Mouse (Mus musculus) limb, embryonic 12.5 days (tissue): Measurements from ENCODE around the gene Gfm2. TPM values are rescaled to one million over a fixed set of nuclear protein-coding genes. Genes with fewer than 3 reads are reported as not detected.
"Not testable (repeated sequence)": the region's sequence is repeated elsewhere in the genome, so short reads cannot be mapped to it uniquely, and the experiment has no call there.

Source experiments
- ATAC-seq: fragments of 200-750 bp; cut with Nextera tagmentation; 2 replicates; pipeline ENCODE4 v1.8.0; 2017; ENCODE audit warnings: low read depth, moderate TSS enrichment; ENCODE audit not compliant: insufficient number of reproducible peaks, insufficient read depth, low FRiP score, low TSS enrichment
- H3K27ac ChIP-seq: fragments of 300-500 bp; sonication (generic); 2 replicates; pipeline ENCODE4 v1.5.1; 2016; ENCODE audit warnings: mild to moderate bottlenecking, moderate library complexity
- H3K27me3 ChIP-seq: fragments of 300-500 bp; sonication (generic); 2 replicates; pipeline ENCODE4 v1.6.1; 2016; ENCODE audit warnings: mild to moderate bottlenecking, moderate library complexity
- H3K36me3 ChIP-seq: fragments of 300-500 bp; sonication (generic); 2 replicates; pipeline ENCODE4 v1.6.1; 2016; ENCODE audit warnings: mild to moderate bottlenecking, moderate library complexity
- H3K4me1 ChIP-seq: fragments of 300-500 bp; sonication (generic); replicated peaks from 2 replicates; pipeline ENCODE4 v1.6.1; 2016
- H3K4me2 ChIP-seq: fragments of 300-500 bp; sonication (generic); 2 replicates; pipeline ENCODE4 v1.6.1; 2016; ENCODE audit warnings: mild to moderate bottlenecking, moderate library complexity
- H3K4me3 ChIP-seq: fragments of 300-500 bp; sonication (generic); replicated peaks from 2 replicates; pipeline ENCODE4 v1.5.1; 2016; ENCODE audit warnings: mild to moderate bottlenecking
- H3K9ac ChIP-seq: fragments of 300-500 bp; sonication (generic); replicated peaks from 2 replicates; pipeline ENCODE4 v1.6.1; 2016; ENCODE audit warnings: mild to moderate bottlenecking, moderate library complexity
- H3K9me3 ChIP-seq: fragments of 300-500 bp; sonication (generic); 2 replicates; pipeline ENCODE4 v1.6.1; 2016; ENCODE audit warnings: mild to moderate bottlenecking, moderate library complexity
- WGBS: fragments of 180-500 bp; shearing (Covaris S2); methylation state at CpG from one replicate; pipeline ENCODE4 v1.1.7; 2016; 5-methylcytosine and 5-hydroxymethylcytosine counted together
- polyA plus RNA-seq: library from polyadenylated mRNA; unstranded; fragments of >200 nt; fragmentation: Nextera tagmentation; extraction: Ambion mirVana; gene quantifications from 2 replicates; pipeline ENCODE4 v1.2.1, GENCODE M21; 2016

Gene Gfm2
- polyA plus RNA-seq = 35.3 and 39.3 TPM in 2 replicates

DNA sequence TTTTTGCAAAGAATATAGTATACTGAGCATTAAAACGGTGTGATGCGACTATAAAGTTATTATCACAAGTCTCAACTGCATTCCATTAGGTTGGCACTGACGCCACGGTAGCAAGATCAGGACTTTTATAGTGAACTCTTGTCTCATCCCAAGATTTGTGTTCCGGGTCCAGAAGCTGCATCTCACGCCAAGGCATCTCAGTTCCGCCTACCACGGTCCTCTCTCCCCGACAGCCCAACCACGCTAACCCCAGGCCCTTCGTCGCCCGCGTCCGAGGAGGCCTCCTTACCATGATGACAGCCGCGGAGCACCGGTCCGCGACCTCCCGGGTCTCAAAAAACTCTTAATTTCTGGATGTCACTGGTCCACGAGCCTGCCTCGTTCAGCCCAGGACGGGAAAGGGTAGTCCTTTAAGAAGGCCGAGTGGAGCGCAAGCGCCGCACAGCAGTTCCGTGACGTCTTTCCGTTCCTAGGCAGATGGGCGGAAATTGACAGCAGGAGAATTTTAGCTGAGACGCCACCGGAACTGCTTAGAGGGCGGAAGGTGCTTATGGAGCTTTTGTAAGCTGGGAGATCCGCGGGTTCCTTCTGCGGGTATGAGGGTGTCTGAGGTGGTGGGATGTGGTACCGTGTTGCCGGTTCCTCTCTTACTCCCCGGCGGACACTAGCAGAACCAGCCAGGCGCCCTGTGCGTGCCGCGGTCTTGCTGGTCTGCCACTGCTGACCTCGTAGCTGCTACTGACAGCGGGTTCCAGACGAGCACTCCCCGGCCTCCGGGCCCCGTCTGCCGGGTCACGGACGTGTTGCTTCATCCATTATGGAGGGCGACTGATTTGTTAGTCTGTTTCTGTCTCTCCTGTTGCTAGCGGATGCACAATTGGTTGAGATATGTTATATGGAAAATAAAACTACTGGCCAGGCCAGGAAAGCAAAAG, at the start of gene Gfm2, which contains the start of gene Nsa2:
Gene Gfm2 (plus strand): TSS at position 472 of the 935 bp plus-strand sequence.
Gene Nsa2 (minus strand): TSS at position 472 of the 935 bp plus-strand sequence.
- H3K4me3 ChIP-seq = peak within 1 kb of the TSS; percentile 84
- peak; percentile 91 for ATAC-seq
- peak within 1 kb of the TSS; percentile 73; the same call in 1 of the 2 replicates for H3K27ac ChIP-seq
- H3K4me2 ChIP-seq = peak within 1 kb of the TSS; percentile 65
- peak within 1 kb of the TSS; percentile 82 for H3K9ac ChIP-seq
- under 1% methylated on average over 57 of the region's 57 CpGs for WGBS
- H3K4me1 ChIP-seq = peaks cover 6% of the 10 kb centered on the region; the same call in 1 of the 2 replicates
- peaks cover 29% of the 10 kb centered on the region for H3K36me3 ChIP-seq
- no peaks in the 10 kb centered on the region for H3K27me3 ChIP-seq
- no peaks in the 10 kb centered on the region for H3K9me3 ChIP-seq

DNA sequence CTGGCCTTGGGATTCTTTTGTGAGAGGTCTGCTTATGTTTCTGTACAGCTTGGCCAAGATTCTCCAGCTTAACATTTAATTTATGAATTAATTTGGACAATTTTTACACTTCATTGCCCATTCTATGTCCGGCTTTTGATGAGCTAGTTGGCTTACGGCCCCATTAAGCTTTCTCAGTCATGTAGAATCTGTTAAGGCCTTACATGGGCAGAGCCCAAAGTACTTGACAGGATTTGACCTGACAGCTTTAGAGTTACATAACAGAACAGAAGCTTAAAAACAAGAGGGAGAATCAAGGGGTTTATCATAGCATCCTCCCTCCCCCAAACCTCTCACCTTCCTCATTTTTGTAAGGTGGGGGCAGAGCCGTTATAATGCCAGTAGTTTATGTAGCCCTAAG, 49.6 kb upstream of the Gfm2 start:
- no peak overlapping the region for H3K27ac ChIP-seq
- H3K36me3 ChIP-seq = no peaks in the 10 kb centered on the region
- no peaks in the 10 kb centered on the region for H3K27me3 ChIP-seq
- no peak overlapping the region for H3K4me2 ChIP-seq
- H3K9ac ChIP-seq = no peak overlapping the region
- no peaks in the 10 kb centered on the region for H3K4me1 ChIP-seq
- 91% methylated on average over 3 of the region's 3 CpGs for WGBS
- ATAC-seq = no peak
- no peak overlapping the region for H3K4me3 ChIP-seq
- no peaks in the 10 kb centered on the region for H3K9me3 ChIP-seq

DNA sequence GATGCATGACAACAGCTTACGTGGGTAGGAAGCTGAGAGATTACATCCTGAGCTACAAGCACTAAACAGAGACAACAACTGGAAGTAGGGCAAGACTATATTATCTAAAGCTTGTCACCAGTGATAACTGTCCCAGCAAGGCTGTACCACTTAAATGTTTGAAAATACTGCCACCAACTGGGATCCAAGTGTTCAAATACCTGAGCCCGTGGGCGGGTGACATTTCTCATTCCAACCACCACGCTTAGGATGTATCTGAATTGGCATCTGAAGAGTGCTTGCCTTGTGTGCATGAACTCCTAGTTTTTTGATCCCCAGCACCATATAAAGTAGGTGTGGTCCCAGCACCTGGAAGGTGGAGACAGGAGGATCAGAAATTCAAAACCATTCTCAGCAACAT, 42.0 kb upstream of the Gfm2 start:
- no peak overlapping the region for H3K27ac ChIP-seq
- H3K9ac ChIP-seq = no peak overlapping the region
- H3K4me3 ChIP-seq = no peak overlapping the region
- H3K4me1 ChIP-seq = no peaks in the 10 kb centered on the region
- no peak overlapping the region for H3K4me2 ChIP-seq
- ATAC-seq = no peak
- 91% methylated on average over 4 of the region's 4 CpGs for WGBS
- peaks cover 2% of the 10 kb centered on the region; the same call in 1 of the 2 replicates for H3K36me3 ChIP-seq
- no peaks in the 10 kb centered on the region for H3K9me3 ChIP-seq
- H3K27me3 ChIP-seq = no peaks in the 10 kb centered on the region

DNA sequence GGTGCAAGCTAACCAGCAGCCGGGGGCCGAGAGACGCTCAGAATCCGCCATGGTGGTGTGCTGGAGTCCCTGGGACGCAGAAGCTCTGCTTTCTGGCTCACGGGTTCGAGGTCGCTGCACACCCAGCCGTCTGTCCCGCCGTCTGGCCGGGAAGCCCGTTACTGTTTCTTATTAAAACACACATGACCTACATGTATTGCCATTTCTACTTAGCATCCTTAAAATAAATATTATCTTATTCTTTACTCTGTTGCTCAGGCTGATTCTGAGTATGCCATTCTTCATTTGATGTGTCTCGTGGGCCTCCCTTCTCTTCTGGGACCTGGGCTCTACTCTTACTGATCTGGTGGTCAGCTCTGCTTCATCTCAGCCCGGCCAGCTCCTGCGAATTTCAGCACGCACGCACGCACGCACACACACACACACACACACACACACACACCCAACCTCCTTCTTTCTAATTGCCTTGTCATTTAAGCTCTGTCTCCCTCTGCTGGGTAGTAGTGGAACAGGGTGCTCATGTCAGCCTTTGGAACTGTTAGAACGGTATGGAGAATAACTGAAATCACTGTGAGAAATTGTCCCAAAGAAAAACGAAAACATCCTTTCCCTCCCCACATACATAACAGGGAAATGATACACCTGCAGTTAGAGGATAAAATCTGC, 38.4 kb upstream of the Gfm2 start, which contains the start of gene Gm6169:
Gene Gm6169 (minus strand): TSS at position 51 of the 666 bp plus-strand sequence.
- Histone ChIP-seq H3K9me3 (no peaks in the 10 kb centered on the region), H3K27me3 (no peaks in the 10 kb centered on the region), H3K9ac (no peak within 1 kb of the TSS), H3K36me3 (peaks cover 2% of the 10 kb centered on the region; the same call in 1 of the 2 replicates), H3K4me3 (no peak within 1 kb of the TSS), H3K4me2 (no peak within 1 kb of the TSS), H3K27ac (no peak within 1 kb of the TSS), H3K4me1 (no peaks in the 10 kb centered on the region)
- ATAC-seq = no peak
- WGBS = 82% methylated on average over 22 of the region's 22 CpGs

DNA sequence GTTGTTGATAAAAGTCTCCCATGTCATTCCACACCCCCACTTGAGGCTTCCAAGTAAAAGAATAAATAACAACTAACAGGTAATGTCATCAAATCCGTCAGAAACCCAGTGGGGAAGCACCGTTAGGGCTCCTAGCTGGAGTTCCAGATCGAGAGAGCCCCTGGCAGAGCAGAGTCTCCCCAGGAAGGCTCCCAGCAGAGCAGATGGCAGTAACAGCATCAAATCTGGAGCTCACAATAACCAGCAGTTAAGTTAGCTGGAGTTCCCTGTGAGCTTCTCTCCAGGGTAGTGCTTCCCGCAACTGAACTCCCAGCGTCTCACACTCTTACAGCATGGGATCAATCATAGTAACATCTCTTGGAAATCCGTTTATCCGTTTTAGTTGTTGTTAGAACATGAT, 32.7 kb upstream of the Gfm2 start:
- no peaks in the 10 kb centered on the region for H3K4me1 ChIP-seq

DNA sequence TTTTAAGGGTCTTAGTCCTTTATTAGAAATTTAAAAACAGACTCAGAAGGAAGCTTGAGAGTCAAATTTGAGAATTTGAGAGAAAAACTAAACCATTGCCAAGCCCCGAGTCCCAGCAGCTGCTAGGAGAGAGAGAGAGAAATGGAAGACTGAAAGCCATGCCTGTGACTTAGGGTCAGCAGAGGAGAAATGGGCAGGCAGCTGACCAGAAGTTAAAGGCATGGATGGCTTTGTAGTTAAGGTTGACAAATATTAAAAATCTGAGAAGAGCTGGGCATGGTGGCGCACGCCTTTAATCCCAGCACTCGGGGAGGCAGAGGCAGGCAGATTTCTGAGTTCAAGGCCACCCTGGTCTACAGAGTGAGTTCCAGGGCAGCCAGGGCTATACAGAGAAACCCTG, 30.0 kb upstream of the Gfm2 start:
- not testable (repeated sequence) for H3K27ac ChIP-seq, H3K9ac ChIP-seq, ATAC-seq, H3K27me3 ChIP-seq, H3K4me2 ChIP-seq, H3K9me3 ChIP-seq, H3K4me3 ChIP-seq, H3K4me1 ChIP-seq
- peaks cover 11% of the 10 kb centered on the region for H3K36me3 ChIP-seq
- WGBS = 92% methylated on average over 4 of the region's 4 CpGs

More for the DNA sequence above, 32.7 kb upstream of the Gfm2 start:
- Histone ChIP-seq H3K27me3 (no peaks in the 10 kb centered on the region), H3K36me3 (peaks cover 3% of the 10 kb centered on the region; the same call in 1 of the 2 replicates), H3K4me2 (no peak overlapping the region), H3K4me3 (no peak overlapping the region), H3K9me3 (no peaks in the 10 kb centered on the region), H3K27ac (no peak overlapping the region), H3K9ac (no peak overlapping the region)
- ATAC-seq = no peak
- 79% methylated on average over 7 of the region's 7 CpGs for WGBS

DNA sequence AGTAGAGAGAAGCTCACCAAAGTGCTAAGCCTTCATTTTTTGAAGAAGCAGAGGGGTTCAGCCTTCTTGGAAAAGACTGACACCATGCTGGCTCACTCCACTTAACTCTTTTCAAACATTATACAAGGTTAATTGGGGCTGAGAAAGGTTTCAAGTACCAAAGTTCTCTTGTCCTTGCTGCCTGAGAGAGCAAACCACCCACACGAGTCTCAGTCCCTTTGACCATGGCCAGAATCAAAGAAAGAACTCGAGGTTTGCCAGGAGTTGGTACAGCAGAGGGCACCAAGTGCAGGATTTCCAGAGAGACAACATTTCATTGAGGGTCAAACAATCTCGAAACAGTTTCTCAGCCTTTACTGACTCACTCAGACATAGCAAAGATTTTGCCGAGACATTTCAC, 28.7 kb upstream of the Gfm2 start:
- no peak for ATAC-seq
- peaks cover 14% of the 10 kb centered on the region for H3K36me3 ChIP-seq
- H3K27me3 ChIP-seq = no peaks in the 10 kb centered on the region
- no peaks in the 10 kb centered on the region for H3K4me1 ChIP-seq
- no peak overlapping the region for H3K27ac ChIP-seq
- H3K4me3 ChIP-seq = no peak overlapping the region
- H3K4me2 ChIP-seq = no peak overlapping the region
- 88% methylated on average over 4 of the region's 4 CpGs for WGBS
- no peaks in the 10 kb centered on the region for H3K9me3 ChIP-seq
- no peak overlapping the region for H3K9ac ChIP-seq

DNA sequence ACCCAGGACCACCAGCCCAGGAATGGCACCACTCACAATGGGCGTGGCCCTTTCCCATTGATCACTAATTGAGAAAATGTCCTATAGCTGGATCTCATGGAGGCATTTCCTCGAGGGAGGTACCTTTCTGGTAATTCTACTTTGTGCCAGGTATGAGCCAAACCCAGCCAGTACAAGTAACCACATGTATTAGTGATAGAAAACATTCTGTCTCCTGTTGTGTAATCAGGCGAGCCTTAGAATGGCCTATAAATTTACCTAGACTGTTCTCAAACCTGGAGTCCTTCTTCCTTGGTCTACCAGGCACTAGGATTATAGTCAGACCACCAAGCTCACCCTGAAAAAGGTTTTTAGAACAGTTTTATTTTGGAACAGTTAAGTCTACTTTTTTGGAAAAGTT, 16.4 kb upstream of the Gfm2 start:
- Histone ChIP-seq H3K9ac (no peak overlapping the region), H3K36me3 (peaks cover 21% of the 10 kb centered on the region; the same call in 1 of the 2 replicates), H3K27ac (no peak overlapping the region), H3K9me3 (no peaks in the 10 kb centered on the region), H3K4me3 (no peak overlapping the region), H3K4me2 (no peak overlapping the region), H3K27me3 (no peaks in the 10 kb centered on the region), H3K4me1 (no peaks in the 10 kb centered on the region)
- WGBS = 81% methylated on average over 3 of the region's 3 CpGs
- no peak for ATAC-seq

DNA sequence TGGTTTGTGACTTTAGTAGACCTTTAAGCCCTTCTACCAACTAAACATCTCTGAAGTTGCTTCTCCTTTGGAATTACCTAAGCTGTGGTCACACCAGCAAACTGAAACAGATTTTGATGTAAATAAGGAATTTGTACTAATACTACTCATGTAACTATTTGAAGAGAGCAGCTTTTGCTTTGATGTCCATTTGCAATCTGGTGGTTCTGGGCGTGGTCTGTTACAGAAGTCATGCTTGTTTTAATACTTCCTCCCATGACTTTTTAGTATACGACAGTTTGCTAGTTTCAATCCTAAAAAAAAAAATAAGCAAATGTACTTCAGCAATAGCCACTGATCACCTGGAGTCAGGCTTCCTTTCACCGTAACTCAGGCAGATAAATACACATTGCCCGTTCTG, 8.1 kb upstream of the Gfm2 start:
- ATAC-seq = not testable (repeated sequence)
- 94% methylated on average over 4 of the region's 4 CpGs for WGBS

DNA sequence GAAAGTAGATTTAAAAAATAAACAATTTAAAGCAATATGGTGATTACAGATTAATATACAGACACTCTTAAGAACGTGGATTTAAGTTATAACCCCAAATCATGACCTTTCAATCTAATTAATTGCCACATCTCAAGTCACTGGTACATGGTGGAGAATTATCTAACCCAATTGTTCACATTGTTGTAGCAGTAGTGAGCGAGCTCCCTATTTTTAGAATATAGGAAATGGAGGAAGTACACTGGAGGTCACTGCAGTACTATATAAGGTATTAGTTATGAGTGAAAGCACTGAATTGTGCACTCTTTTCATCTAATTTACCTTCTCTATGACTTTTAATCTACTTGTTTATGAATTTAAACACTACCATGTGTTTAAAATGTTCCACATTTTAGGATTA, 7.3 kb upstream of the Gfm2 start:
- WGBS = no CpG with 5 or more reads among the region's 2 CpGs
- not testable (repeated sequence) for H3K27me3 ChIP-seq, H3K4me1 ChIP-seq, H3K4me2 ChIP-seq, H3K9ac ChIP-seq, H3K27ac ChIP-seq, H3K9me3 ChIP-seq, H3K4me3 ChIP-seq, ATAC-seq
- H3K36me3 ChIP-seq = peaks cover 39% of the 10 kb centered on the region

More for the DNA sequence above, 8.1 kb upstream of the Gfm2 start:
- H3K36me3 ChIP-seq = peaks cover 33% of the 10 kb centered on the region
- H3K27me3 ChIP-seq, H3K4me1 ChIP-seq, H3K4me2 ChIP-seq, H3K4me3 ChIP-seq, H3K9ac ChIP-seq, H3K27ac ChIP-seq, H3K9me3 ChIP-seq: not testable (repeated sequence)

DNA sequence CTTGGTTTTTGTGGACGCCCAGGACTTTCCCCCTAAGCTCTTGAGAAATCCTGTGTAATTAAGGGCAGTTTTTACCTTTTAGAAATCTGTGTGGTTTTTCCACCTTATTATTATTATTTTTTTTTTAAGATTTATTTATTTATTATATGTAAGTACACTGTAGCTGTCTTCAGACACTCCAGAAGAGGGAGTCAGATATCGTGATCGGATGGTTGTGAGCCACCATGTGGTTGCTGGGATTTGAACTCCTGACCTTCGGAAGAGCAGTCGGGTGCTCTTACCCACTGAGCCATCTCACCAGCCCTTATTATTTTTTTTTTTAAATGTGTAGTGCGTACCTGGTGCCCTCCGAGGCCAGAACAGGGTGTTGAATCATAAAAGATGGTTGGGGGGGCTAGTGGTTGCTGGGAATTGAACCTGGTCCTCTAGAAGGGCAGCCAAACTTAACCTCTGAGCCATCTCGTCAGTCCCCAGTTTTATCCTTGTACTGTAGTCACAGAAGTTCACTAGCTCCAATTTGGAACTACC, 731 bp downstream of the Gfm2 start:
- peak overlapping the region; percentile 84 for H3K4me3 ChIP-seq
- 36% methylated on average over 8 of the region's 8 CpGs for WGBS
- peak overlapping the region; percentile 50 for H3K4me2 ChIP-seq
- H3K4me1 ChIP-seq, H3K9me3 ChIP-seq, ATAC-seq, H3K27ac ChIP-seq, H3K27me3 ChIP-seq: not testable (repeated sequence)
- peaks cover 32% of the 10 kb centered on the region for H3K36me3 ChIP-seq
- peak overlapping the region; percentile 82 for H3K9ac ChIP-seq
